Mouse (Mus musculus) midbrain, embryonic 10.5 days (tissue): ENCODE results near the gene Dennd1a. TPM values are rescaled to one million over a fixed set of nuclear protein-coding genes. Genes with fewer than 3 reads are reported as not detected.

Source experiments
- DNase-seq: peaks from one replicate; pipeline ENCODE4 v3.0.0-alpha.2; 2017; ENCODE audit warnings: low spot score
- H3K27ac ChIP-seq: fragments of 300-500 bp; sonication (generic); replicated peaks from 2 replicates; pipeline ENCODE4 v1.5.1; 2016; ENCODE audit warnings: mild to moderate bottlenecking
- H3K27me3 ChIP-seq: fragments of 300-500 bp; sonication (generic); 2 replicates; pipeline ENCODE4 v1.6.1; 2016; ENCODE audit warnings: low read depth, mild to moderate bottlenecking; ENCODE audit not compliant: poor library complexity, severe bottlenecking
- H3K36me3 ChIP-seq: fragments of 300-500 bp; sonication (generic); 2 replicates; pipeline ENCODE4 v1.6.1; 2016; ENCODE audit warnings: mild to moderate bottlenecking, moderate library complexity
- H3K4me1 ChIP-seq: fragments of 300-500 bp; sonication (generic); 2 replicates; pipeline ENCODE4 v1.6.1; 2016
- H3K4me3 ChIP-seq: fragments of 300-500 bp; sonication (generic); 2 replicates; pipeline ENCODE4 v1.5.1; 2016; ENCODE audit warnings: mild to moderate bottlenecking, moderate library complexity
- H3K9me3 ChIP-seq: fragments of 300-500 bp; sonication (generic); replicated peaks from 2 replicates; pipeline ENCODE4 v1.6.1; 2016; ENCODE audit warnings: mild to moderate bottlenecking
- WGBS: fragments of 180-500 bp; shearing (Covaris S2); methylation state at CpG from one replicate; pipeline ENCODE4 v1.1.7; 2016; 5-methylcytosine and 5-hydroxymethylcytosine counted together
- polyA plus RNA-seq: library from polyadenylated mRNA; unstranded; fragments of >200 nt; fragmentation: Nextera tagmentation; extraction: Ambion mirVana; gene quantifications from 2 replicates; pipeline ENCODE4 v1.2.1, GENCODE M21; 2016

Gene Dennd1a
- polyA plus RNA-seq, 1 experiment from 2014 or later, result 10.1 TPM

GRCm38 (mm10) chr2:37790738-37791137 lies 496.5 kb downstream of the Dennd1a start:
- Histone ChIP-seq H3K4me1 (peaks cover 26% of the 10 kb centered on the region), H3K27ac (no peak overlapping the region), H3K36me3 (peaks cover 99% of the 10 kb centered on the region), H3K9me3 (no peaks in the 10 kb centered on the region), H3K27me3 (peaks cover 54% of the 10 kb centered on the region), H3K4me3 (no peak overlapping the region)
- DNase-seq, result no peak
- WGBS, result 93% methylated on average over 14 of the region's 14 CpGs

- 95% methylated on average over 10 of the region's 10 CpGs for WGBS
- Histone ChIP-seq H3K27me3 (peaks cover 60% of the 10 kb centered on the region), H3K27ac (no peak overlapping the region), H3K4me3 (no peak overlapping the region), H3K9me3 (no peaks in the 10 kb centered on the region), H3K36me3 (peaks cover 99% of the 10 kb centered on the region), H3K4me1 (peaks cover 20% of the 10 kb centered on the region)
- DNase-seq, result no peak
Measured at GRCm38 (mm10) chr2:37789995-37790394, 497.2 kb downstream of the Dennd1a start.

GRCm38 (mm10) chr2:37789029-37789428 lies 498.2 kb downstream of the Dennd1a start:
- Histone ChIP-seq H3K4me3 (no peak overlapping the region), H3K27ac (no peak overlapping the region), H3K9me3 (no peaks in the 10 kb centered on the region), H3K4me1 (peaks cover 26% of the 10 kb centered on the region), H3K36me3 (peaks cover 97% of the 10 kb centered on the region), H3K27me3 (peaks cover 54% of the 10 kb centered on the region)
- DNase-seq, result no peak
- WGBS, result 87% methylated on average over 5 of the region's 5 CpGs

- no peaks in the 10 kb centered on the region for H3K9me3 ChIP-seq
- H3K4me3 ChIP-seq, result no peak overlapping the region
- peaks cover 98% of the 10 kb centered on the region for H3K36me3 ChIP-seq
- peaks cover 50% of the 10 kb centered on the region for H3K27me3 ChIP-seq
- H3K4me1 ChIP-seq, result peaks cover 28% of the 10 kb centered on the region
- no peak for DNase-seq
- H3K27ac ChIP-seq, result no peak overlapping the region
- WGBS, result 83% methylated on average over 7 of the region's 7 CpGs
Measured at GRCm38 (mm10) chr2:37788176-37788962, 498.8 kb downstream of the Dennd1a start.

- H3K4me3 ChIP-seq, result no peak overlapping the region
- H3K27ac ChIP-seq, result peak overlapping the region; percentile 61
- H3K4me1 ChIP-seq, result peaks cover 41% of the 10 kb centered on the region
- whole genome bisulfite sequencing, result 39% methylated on average over 52 of the region's 52 CpGs
- no peaks in the 10 kb centered on the region for H3K9me3 ChIP-seq
- peaks cover 33% of the 10 kb centered on the region for H3K27me3 ChIP-seq
- H3K36me3 ChIP-seq, result peaks cover 85% of the 10 kb centered on the region
- no peak for DNase-seq
Measured at GRCm38 (mm10) chr2:37786461-37786860, 500.7 kb downstream of the Dennd1a start.

GRCm38 (mm10) chr2:37784473-37784872 lies 502.7 kb downstream of the Dennd1a start:
- Histone ChIP-seq H3K4me1 (peaks cover 61% of the 10 kb centered on the region), H3K27ac (0 out of 2 replicates have a peak overlapping the region, but pooled peaks have one; percentile 13), H3K4me3 (no peak overlapping the region), H3K36me3 (peaks cover 65% of the 10 kb centered on the region), H3K27me3 (peaks cover 29% of the 10 kb centered on the region), H3K9me3 (no peaks in the 10 kb centered on the region)
- no peak for DNase-seq
- 72% methylated on average over 5 of the region's 5 CpGs for WGBS

- WGBS, result 7% methylated on average over 7 of the region's 7 CpGs
- Histone ChIP-seq H3K4me3 (peak overlapping the region; percentile 48; the same call in 1 of the 2 replicates), H3K36me3 (peaks cover 40% of the 10 kb centered on the region), H3K27me3 (peaks cover 19% of the 10 kb centered on the region), H3K4me1 (peaks cover 82% of the 10 kb centered on the region), H3K27ac (peak overlapping the region; percentile 90), H3K9me3 (no peaks in the 10 kb centered on the region)
- no peak for DNase-seq
Measured at GRCm38 (mm10) chr2:37782002-37782401, 505.2 kb downstream of the Dennd1a start.

- Histone ChIP-seq H3K27me3 (peaks cover 13% of the 10 kb centered on the region), H3K9me3 (no peaks in the 10 kb centered on the region), H3K27ac (peak overlapping the region; percentile 90), H3K4me3 (peak overlapping the region; percentile 48; the same call in 1 of the 2 replicates), H3K4me1 (peaks cover 84% of the 10 kb centered on the region), H3K36me3 (peaks cover 34% of the 10 kb centered on the region)
- WGBS, result 5% methylated on average over 3 of the region's 3 CpGs
- no peak for DNase-seq
Measured at GRCm38 (mm10) chr2:37781421-37781820, 505.8 kb downstream of the Dennd1a start.

- Histone ChIP-seq H3K36me3 (peaks cover 24% of the 10 kb centered on the region), H3K4me1 (peaks cover 87% of the 10 kb centered on the region), H3K27ac (peak overlapping the region; percentile 90), H3K9me3 (no peaks in the 10 kb centered on the region), H3K27me3 (peaks cover 3% of the 10 kb centered on the region; the same call in 1 of the 2 replicates), H3K4me3 (peak overlapping the region; percentile 48)
- WGBS, result under 1% methylated on average over 14 of the region's 14 CpGs
- peak; percentile 90 for DNase-seq
Measured at GRCm38 (mm10) chr2:37780270-37780929, 506.8 kb downstream of the Dennd1a start.

GRCm38 (mm10) chr2:37777958-37778720 lies 509.1 kb downstream of the Dennd1a start:
- Histone ChIP-seq H3K4me3 (peak overlapping the region; percentile 85), H3K36me3 (peaks cover 3% of the 10 kb centered on the region), H3K27ac (peak overlapping the region; percentile 96), H3K9me3 (no peaks in the 10 kb centered on the region), H3K27me3 (no peaks in the 10 kb centered on the region; the same call in 1 of the 2 replicates), H3K4me1 (peaks cover 84% of the 10 kb centered on the region)
- DNase-seq, result peak; percentile 90
- WGBS, result 14% methylated on average over 10 of the region's 10 CpGs

GRCm38 (mm10) chr2:37776611-37777411 lies 510.4 kb downstream of the Dennd1a start:
- H3K27me3 ChIP-seq, result peaks cover 6% of the 10 kb centered on the region; the same call in 1 of the 2 replicates
- peak overlapping the region; percentile 85 for H3K4me3 ChIP-seq
- H3K27ac ChIP-seq, result peak overlapping the region; percentile 96
- 4% methylated on average over 20 of the region's 20 CpGs for WGBS
- DNase-seq, result peak; percentile 59
- peaks cover 74% of the 10 kb centered on the region for H3K4me1 ChIP-seq
- H3K9me3 ChIP-seq, result no peaks in the 10 kb centered on the region
- no peaks in the 10 kb centered on the region for H3K36me3 ChIP-seq

GRCm38 (mm10) chr2:37776016-37776415 lies 511.2 kb downstream of the Dennd1a start, which contains the start of gene Crb2:
TSS of gene Crb2 (plus strand) at chr2:37776249.
- peak; percentile 92 for DNase-seq
- Histone ChIP-seq H3K27me3 (peaks cover 9% of the 10 kb centered on the region), H3K9me3 (no peaks in the 10 kb centered on the region), H3K27ac (peak within 1 kb of the TSS; percentile 96), H3K36me3 (no peaks in the 10 kb centered on the region), H3K4me1 (peaks cover 74% of the 10 kb centered on the region), H3K4me3 (peak within 1 kb of the TSS; percentile 85)
- under 1% methylated on average over 18 of the region's 18 CpGs for WGBS
